Mouse (Mus musculus) cortical plate, adult 2 months (tissue): ENCODE results near the gene Kdm1a. TPM values are rescaled to one million over a fixed set of nuclear protein-coding genes. Genes with fewer than 3 reads are reported as not detected.

Source experiments
- H3K27ac ChIP-seq: fragments of 200-500 bp; 2 replicates; pipeline ENCODE4 v1.5.1; 2012; ENCODE audit warnings: low read length, control low read depth, inconsistent platforms; ENCODE audit not compliant: insufficient read depth
- H3K4me1 ChIP-seq: fragments of 200-500 bp; 2 replicates; pipeline ENCODE4 v1.6.1; 2011; ENCODE audit warnings: low read length; ENCODE audit not compliant: control insufficient read depth, insufficient read depth
- H3K4me3 ChIP-seq: fragments of 200-500 bp; 2 replicates; pipeline ENCODE4 v1.5.1; 2011; ENCODE audit warnings: mild to moderate bottlenecking, low read length, control low read depth; ENCODE audit not compliant: insufficient read depth
- CTCF ChIP-seq: fragments of 200-500 bp; IDR thresholded peaks from 2 replicates; pipeline ENCODE4 v1.5.1; 2011; ENCODE audit warnings: mild to moderate bottlenecking, control low read depth, low read length; ENCODE audit not compliant: insufficient read depth; ENCODE audit errors: extremely low read depth
- POLR2A ChIP-seq: fragments of 200-500 bp; IDR thresholded peaks from 2 replicates; pipeline ENCODE4 v1.6.1; 2011; ENCODE audit warnings: mild to moderate bottlenecking, low read length, control low read depth; ENCODE audit not compliant: insufficient read depth; ENCODE audit errors: extremely low read depth
- polyA plus RNA-seq: library from polyadenylated mRNA; depleted of rRNA; stranded (reverse); fragments of >200 nt; gene quantifications from 2 replicates; pipeline ENCODE4 v1.2.3, GENCODE M21; 2012

Kdm1a gene
- polyA plus RNA-seq, 1 experiment: 67.1 TPM

DNA sequence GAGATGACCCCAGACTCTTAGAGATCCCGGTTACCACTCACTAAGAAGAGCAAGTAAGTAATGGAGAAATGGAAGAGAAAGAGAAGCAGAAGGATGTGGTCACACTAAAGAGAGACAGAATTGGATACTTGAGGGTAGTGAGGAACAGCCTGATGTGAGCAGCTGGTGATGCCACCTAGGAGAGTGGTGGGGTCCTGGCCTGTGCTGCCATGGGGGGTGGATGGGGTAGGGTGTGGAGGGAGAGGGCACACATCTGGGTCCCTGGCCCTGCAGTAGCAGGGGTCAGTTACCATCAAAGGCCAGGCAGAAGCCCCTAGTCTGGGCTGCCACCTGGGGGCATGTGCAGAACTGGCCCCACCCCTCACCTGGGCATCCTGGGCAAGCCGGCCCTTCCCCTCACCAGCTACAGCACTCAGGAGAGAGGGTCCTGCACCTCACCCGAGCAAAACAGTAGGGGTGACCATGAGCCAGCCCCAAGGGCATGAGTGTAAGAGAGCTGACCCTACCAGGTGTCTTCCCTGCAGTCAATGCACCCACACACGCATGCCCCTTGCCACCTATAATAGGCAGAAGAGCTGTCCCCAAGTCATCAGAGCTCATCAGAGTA lies 15.2 kb downstream of the Kdm1a start:
- Histone ChIP-seq H3K4me1 (peaks cover 5% of the 10 kb centered on the region; the same call in 1 of the 2 replicates), H3K27ac (no peak overlapping the region), H3K4me3 (no peak overlapping the region)
- TF ChIP-seq CTCF (no peak), POLR2A (no peak)

DNA sequence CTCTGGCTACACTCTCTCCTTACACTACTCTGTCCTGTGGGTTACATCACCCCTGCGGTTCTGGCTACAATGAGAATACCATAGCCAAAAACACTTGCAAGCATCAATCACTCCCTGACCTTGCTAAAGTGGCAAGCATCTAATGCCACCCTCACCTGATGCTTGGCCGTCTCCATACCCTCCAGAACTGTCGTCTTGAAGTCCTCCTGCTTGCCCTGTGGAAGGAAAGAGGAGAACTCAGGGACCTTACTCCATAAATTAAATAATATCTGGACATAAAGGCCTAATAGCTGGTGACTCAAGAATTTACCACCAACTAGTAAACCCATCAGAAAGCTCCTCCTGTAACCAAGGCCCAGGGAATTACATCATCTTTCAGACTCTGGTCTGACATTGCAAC lies 20.6 kb downstream of the Kdm1a start:
- TF ChIP-seq CTCF (no peak), POLR2A (no peak)
- H3K4me1 ChIP-seq: peaks cover 3% of the 10 kb centered on the region; the same call in 1 of the 2 replicates
- H3K27ac ChIP-seq: no peak overlapping the region
- H3K4me3 ChIP-seq: no peak overlapping the region

DNA sequence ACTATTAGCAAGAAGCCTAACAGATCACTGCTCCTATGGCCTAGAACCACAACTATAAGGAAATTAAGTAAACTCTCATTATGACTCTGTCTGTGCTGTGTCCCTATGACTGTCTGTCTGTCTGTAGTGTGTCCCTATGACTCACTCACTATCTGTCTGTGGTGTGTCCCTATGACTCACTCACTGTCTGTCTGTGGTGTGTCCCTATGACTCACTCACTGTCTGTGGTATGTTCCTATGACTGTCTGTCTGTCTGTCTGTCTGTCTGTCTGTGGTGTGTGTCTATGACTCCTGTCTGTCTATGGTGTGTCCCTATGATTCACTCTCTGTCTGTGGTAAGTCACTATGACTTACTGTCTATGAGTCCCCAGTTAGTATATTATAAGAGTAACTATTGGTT lies 32.5 kb downstream of the Kdm1a start:
- no peak overlapping the region for H3K4me3 ChIP-seq
- H3K27ac ChIP-seq: no peak overlapping the region
- peaks cover 7% of the 10 kb centered on the region for H3K4me1 ChIP-seq
- no peak for TF ChIP-seq POLR2A
- no peak for TF ChIP-seq CTCF

GRCm38 (mm10) chr4:136568629-136569028 lies 33.9 kb downstream of the Kdm1a start:
- TF ChIP-seq CTCF (no peak), POLR2A (no peak)
- Histone ChIP-seq H3K4me1 (peaks cover 6% of the 10 kb centered on the region), H3K27ac (no peak overlapping the region), H3K4me3 (no peak overlapping the region)

GRCm38 (mm10) chr4:136562755-136563154 lies 39.8 kb downstream of the Kdm1a start:
- H3K4me3 ChIP-seq: no peak overlapping the region
- no peak for TF ChIP-seq CTCF
- no peak overlapping the region for H3K27ac ChIP-seq
- H3K4me1 ChIP-seq: peaks cover 3% of the 10 kb centered on the region

GRCm38 (mm10) chr4:136560270-136560991 lies 42.1 kb downstream of the Kdm1a start:
- Histone ChIP-seq H3K4me1 (0 out of 2 replicates have a peak, but pooled peaks cover 2% of the 10 kb centered on the region), H3K4me3 (no peak overlapping the region), H3K27ac (no peak overlapping the region)
- TF ChIP-seq POLR2A (no peak), CTCF (no peak)

GRCm38 (mm10) chr4:136559690-136560089 lies 42.8 kb downstream of the Kdm1a start:
- Histone ChIP-seq H3K4me3 (no peak overlapping the region), H3K4me1 (0 out of 2 replicates have a peak, but pooled peaks cover 2% of the 10 kb centered on the region), H3K27ac (no peak overlapping the region)
- TF ChIP-seq CTCF: no peak
- no peak for TF ChIP-seq POLR2A

DNA sequence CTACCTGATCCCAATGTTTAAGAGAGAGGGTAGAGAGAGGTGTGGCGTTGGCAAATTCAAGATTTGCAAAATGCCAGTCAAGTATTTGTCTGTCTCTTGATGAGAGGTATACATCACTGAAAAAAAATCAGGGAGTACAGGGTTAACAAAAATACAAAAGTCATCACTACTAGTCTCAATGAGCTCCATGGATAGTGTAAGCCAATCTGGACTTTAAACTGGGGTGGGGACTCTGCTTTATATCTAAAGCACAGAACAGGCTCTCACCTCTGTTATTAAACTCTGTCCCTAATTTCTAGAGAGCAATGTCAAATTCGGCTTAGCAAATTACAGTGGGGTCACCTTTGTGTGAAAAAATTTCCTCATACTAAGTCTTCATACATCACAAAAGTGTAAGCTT lies 44.9 kb downstream of the Kdm1a start:
- Histone ChIP-seq H3K4me3 (no peak overlapping the region), H3K4me1 (0 out of 2 replicates have a peak, but pooled peaks cover 2% of the 10 kb centered on the region), H3K27ac (no peak overlapping the region)
- TF ChIP-seq CTCF (no peak), POLR2A (no peak)

- H3K27ac ChIP-seq: no peak overlapping the region
- TF ChIP-seq POLR2A: no peak
- no peak for TF ChIP-seq CTCF
Measured at GRCm38 (mm10) chr4:136553108-136553507, 49.4 kb downstream of the Kdm1a start.

DNA sequence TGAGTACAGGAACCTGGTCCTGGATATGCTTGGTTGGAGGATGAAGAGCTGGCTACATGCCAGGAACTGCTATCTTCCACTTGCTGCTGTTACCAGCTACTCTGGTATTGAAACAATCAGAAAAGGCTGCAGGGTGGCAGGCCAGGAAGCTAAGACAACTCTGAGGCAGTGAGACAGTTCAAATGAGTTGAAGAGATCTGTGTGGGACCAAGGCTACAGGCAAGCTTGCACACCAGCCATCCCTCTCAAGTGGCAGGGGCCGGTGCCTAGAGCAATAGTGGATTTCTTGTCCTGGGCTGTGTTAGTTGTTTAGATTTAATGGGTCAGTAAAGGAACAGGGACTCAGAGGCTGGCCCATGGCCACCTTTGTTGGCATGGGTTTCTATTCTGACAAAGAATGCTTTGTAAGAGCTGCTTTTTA lies 54.1 kb downstream of the Kdm1a start:
- Histone ChIP-seq H3K27ac (no peak overlapping the region), H3K4me3 (no peak overlapping the region), H3K4me1 (peaks cover 10% of the 10 kb centered on the region)
- TF ChIP-seq POLR2A: no peak
- no peak for TF ChIP-seq CTCF

More at GRCm38 (mm10) chr4:136553108-136553507, 49.4 kb downstream of the Kdm1a start:
- Histone ChIP-seq H3K4me3 (no peak overlapping the region), H3K4me1 (peaks cover 6% of the 10 kb centered on the region)
